Mouse (Mus musculus) layer of hippocampus, adult 8-10 months (tissue): ENCODE results near the gene Ust. TPM values are rescaled to one million over a fixed set of nuclear protein-coding genes. Genes with fewer than 3 reads are reported as not detected.

Experiments
- DNase-seq, 2 experiments: peaks; one replicate each; pipeline ENCODE4 v3.0.0; 2022; ENCODE audit warnings: low spot score in 2 of 2
- total RNA-seq, 4 experiments: library from RNA; stranded (reverse); gene quantifications; 2 replicates each; pipeline ENCODE4 v1.2.4; 2022

Ust gene
- total RNA-seq, 4 experiments from 2014 or later: 55.3 to 61.3 (median 57.6) TPM

GRCm38 (mm10) chr10:8504832-8505231, 13.8 kb downstream of the Ust start:
- DNase-seq: no peak

DNA sequence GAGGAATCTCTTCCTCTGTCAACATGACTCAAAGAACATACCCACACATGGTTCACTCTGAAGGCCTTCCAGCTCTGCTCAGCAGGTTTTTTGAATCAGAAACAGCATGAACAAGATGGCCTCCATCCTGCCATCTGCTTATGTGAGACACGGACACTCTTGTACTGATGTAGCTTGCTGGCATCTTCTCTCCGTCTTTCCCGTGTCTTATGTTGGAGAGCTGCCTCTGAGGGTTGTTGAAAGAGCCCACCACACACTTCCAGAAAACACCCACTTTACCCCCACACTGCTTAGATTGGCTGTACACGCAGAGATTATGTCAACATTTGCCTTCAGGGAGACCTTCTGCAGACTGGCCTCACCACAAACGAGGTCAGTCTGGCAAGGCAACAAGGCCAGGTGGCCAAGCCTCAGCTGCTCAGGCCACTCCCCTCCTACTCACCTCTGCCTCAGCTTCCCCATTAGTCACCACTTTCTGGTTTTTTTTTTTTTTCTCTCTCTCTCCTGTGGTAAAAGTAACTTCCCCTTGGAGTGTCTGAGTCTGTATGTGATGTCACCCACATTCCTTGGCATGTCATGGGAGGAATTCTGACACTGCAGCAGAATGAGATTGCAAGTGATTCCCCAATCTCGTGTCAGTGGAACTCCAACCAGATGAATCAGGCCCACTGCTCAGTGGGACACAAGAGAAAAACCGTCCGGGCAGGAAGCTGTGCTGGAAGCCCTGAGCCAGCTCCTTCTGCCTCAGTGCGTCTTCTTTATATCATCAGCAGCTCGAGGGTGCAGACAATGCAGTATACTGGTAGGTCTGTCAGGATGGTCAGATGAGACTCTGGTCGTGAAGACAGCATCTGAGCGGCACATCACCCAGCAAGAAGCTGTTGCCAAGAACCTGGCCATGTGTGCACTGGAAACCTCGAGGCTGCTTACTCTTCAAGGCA, 19.4 kb downstream of the Ust start:
- peak in 1 of 2 experiments; percentile 32 for DNase-seq

- DNase-seq: no peak
These were observed 23.0 kb downstream of the Ust start for GRCm38 (mm10) chr10:8495543-8496141.

DNA sequence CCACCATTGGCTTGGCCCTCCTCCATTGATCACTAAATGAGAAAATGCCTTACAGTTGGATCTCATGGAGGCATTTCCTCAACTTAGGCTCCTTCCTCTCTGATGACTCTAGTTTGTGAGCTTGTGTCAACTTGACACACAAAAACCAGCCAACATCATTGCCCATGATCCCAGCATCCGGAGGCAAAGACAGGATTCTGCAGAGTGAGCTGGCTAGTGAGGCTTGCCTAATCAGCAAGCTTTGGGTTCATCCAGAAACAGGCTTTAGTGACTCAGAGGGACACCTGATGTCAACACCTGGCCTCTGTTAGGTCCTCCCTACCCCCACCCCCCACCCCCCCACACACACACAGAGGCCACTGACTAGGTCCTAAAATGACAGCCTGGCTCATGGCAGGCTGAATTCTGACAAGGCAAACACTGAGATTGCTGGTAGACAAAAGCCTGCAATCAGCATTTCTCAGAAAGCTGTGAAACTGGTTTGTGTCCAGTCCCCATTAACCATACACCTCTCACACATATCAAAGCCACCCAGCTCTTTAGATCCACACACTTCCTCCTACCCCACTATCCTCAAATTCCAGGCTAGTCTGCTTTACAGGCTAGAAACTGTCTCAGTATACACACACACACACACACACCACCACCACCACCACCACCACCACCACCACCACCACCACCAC, 26.6 kb downstream of the Ust start:
- no peak for DNase-seq

DNA sequence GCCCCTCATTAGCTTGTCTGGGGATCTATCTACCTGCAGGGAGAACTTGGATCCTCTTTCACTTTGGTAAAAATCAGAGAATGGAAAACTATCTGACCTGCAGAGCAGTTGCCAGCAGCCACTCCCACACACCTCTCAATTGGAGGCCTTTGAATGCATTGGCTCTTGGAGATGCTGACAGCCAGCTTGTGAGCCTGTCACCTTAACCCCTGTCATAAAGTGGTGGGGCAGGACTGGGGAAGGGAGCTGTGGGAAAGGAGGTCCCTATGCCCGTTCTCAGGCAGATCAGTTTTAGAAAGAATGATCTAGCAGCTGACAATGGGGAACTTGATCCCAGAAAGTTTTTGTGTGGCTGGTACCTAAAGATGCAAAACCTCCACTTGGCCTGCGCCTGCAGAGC, 31.2 kb downstream of the Ust start:
- DNase-seq: no peak

GRCm38 (mm10) chr10:8484487-8484886, 34.1 kb downstream of the Ust start:
- no peak for DNase-seq

DNA sequence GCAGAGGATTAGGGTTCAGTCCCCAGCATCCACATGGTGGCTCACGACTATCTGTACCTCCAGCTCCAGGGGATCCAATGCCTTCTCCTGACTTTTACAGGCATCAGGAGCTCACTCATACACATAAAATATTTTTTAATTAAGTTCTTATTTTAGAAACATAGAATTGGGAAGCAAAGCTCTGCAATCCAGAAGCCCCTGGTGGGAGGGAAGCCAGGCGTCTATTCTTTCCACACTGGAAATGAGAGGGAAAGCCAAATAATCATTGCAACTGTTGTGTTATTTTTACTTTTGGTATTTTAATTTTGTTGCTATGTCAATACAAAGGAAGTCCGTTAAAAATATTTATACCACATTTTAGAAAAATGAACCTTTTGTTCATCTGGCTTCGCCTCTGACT, 35.8 kb downstream of the Ust start:
- no peak for DNase-seq

- DNase-seq: no peak
These were observed 38.8 kb downstream of the Ust start for GRCm38 (mm10) chr10:8479779-8480178.

DNA sequence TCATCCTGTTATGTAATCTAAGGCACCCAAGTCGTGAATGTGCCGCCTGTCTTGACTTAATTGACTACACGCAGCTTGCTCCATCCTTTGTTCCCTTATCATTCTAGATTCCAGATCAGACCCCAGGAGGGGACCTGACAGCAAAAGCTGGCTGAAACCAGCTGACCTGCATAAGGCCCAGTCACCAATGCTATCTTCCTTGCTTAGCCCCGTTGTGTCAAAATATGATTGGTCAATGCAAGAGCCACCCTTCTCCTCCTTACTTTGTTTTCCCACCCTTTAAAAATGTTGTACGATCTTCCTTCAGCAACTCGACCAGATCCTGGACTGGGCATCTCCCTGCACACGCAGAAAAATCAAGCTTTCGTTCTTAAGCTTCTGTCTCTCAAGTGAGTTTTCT, 40.7 kb downstream of the Ust start:
- DNase-seq: no peak

DNA sequence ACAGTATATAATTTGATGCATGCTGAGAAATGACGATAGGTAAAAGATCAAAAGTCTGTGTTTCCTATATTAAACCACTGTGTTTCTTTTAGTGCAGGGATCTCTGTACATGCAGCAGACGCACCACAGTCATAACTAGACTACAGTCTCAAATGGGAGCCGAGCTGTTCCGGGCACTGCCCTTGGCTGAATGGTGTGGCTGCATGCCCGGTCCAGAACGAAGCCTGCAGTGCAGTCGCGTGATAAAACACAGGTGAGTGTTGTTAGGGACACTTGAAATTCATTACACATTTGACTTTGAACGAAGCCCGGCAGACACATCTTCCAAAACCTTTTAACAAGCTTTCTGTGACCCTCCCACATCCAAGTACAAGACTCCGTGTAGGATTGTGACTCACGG, 46.6 kb downstream of the Ust start:
- DNase-seq: no peak

DNA sequence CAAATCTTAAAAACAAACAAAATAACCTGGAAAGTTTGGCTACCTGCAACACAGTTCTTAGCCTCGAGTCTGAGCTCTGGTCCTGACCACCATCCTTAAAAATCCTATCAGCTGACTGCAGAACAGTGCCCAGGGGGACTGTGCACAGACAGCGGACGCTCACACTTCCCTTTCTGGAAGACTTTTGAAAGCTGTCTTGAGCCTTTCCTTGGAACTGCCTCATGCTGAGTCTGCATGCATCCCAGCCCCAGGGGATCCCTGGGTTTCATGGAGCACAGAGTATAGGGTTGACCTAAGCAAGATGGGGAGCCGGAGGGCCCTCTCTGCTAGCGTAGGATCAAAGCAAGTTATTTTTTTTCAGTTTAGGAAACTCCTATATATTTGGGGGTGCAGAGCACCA, 47.6 kb downstream of the Ust start:
- DNase-seq: no peak

- no peak for DNase-seq
These were observed 49.1 kb downstream of the Ust start for GRCm38 (mm10) chr10:8469516-8469915.

DNA sequence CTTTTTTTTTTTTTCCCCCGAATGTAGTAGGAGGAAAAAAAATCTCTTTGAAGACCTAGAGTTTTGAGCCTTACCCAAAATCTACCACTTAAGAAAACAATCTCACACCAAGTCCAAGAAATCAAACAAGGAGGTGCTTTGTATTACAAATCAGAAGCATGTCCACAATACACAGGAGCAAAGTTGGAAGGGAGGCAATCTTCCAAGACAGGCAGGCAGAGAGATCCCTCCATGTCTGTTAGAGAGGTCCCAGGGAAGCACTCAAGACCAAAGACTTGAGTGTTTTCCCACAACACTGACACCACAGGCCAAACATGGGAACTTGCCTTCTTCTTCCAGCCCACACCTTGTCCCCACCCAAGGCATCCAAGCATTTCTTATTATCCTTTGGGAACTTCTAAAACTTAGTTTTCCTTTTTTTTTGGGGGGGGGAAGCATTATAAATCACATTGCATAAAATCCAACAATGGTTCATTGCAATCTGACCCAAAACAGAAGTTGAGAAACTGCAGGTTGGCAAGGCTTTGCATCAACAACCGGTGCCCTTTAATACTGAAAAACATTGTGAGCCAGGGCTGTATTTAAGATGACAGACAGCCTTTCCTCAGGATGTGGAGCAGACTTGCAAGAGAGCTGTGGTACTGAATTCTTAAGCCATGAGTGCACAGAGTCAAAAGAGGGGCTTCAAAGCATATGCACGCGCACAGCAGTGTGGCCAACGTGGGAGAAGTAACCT, 49.8 kb downstream of the Ust start:
- DNase-seq: no peak

GRCm38 (mm10) chr10:8465918-8466317, 52.7 kb downstream of the Ust start:
- no peak for DNase-seq

DNA sequence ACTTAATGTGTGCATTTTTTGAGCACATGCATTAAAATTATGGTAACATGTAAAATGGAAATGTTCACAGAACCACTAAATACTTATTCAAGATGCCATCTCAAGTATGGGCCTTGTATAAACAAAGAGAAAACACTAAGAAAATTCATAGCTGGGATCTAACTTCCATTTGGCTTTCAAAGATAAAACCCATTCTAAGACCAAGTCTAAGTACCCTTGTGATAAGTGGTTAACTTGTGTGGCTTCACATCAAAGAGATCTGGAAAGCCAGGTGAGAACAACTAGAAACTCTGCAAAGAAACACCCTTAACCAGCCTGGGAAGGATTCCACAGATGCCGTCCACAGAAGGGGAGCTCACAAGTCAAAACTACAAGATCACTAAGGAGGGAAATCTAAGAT, 53.4 kb downstream of the Ust start:
- DNase-seq: no peak

GRCm38 (mm10) chr10:8461372-8461771, 57.3 kb downstream of the Ust start:
- no peak for DNase-seq

GRCm38 (mm10) chr10:8454711-8455110, 63.9 kb downstream of the Ust start:
- DNase-seq: no peak

GRCm38 (mm10) chr10:8447681-8448080, 70.9 kb downstream of the Ust start:
- no peak for DNase-seq

GRCm38 (mm10) chr10:8446972-8447371, 71.7 kb downstream of the Ust start:
- no peak for DNase-seq

GRCm38 (mm10) chr10:8444052-8444451, 74.6 kb downstream of the Ust start:
- DNase-seq: no peak

- no peak for DNase-seq
These were observed 86.8 kb downstream of the Ust start for GRCm38 (mm10) chr10:8431857-8432256.
